Mouse (Mus musculus) ovary, postnatal 10 days (tissue): Measurements from ENCODE around the gene Cdk4.
A peak's percentile ranks its signal among the peaks of the same experiment; 100 is the strongest.

Experiments used
- DNase-seq: peaks from one replicate; pipeline ENCODE4 v3.0.0; 2022; ENCODE audit warnings: low spot score

Cdk4 gene

DNA sequence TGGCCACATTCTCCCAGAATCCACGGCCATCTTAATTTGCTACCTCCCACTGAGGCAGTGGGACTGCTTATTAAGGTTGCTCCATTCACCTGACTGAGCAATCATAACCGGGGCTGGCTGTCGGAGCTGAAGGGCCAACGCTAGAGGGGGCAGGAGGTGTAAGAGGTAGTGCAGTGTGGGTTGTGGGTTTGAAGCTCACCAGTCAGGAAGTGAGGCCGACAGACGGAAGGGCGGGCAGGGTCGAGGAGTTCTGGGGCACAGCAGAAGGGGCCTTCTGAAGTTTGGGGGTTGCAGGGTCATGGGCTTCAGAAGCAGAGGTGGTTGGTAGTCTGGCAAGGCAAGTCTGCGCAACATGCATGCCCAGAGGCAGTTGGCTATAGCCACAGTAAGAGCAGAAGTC is 11.7 kb downstream of the Cdk4 start, which contains the start of gene Agap2:
TSS of gene Agap2 (plus strand) at position 205 of the 400 bp plus-strand sequence.
- no peak for DNase-seq

DNA sequence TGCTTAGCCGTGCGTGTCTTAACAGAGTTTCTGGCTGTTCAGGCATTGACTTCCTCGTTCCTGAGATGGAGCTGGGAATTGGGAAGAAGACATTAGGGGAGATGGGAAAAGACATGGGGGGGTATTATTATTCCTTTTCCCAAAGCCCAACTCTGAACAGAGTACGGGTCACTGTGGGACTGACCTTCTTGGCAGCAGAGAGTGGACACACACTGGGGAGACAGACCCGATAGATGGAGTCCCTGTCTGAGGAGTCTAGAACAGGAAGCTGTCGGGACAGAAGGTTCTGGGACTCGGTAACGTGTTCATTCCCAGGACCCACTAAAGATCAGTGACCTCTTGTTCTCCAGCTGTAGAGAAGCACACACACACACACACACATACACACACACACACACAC is 12.3 kb downstream of the Cdk4 start:
- no peak for DNase-seq

DNA sequence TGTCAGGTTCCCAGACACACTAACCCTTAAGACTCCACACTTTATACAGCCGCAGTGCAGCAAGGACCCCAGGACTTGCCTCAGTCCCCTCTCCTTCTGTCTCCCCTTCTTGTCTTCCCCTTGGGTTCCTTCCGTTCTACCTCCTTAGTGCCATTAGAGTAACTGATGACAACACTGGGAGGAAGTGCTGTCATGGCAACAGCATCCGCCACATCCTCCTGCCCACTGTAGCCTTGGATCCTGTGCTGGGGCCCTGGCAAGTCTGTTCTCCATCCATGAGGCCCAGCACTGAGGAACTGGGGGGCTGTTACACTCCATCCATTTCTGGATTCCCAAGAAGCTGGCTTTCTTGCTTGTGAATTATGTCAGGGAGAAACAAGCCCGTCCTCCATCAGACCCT is 12.7 kb downstream of the Cdk4 start:
- no peak for DNase-seq

DNA sequence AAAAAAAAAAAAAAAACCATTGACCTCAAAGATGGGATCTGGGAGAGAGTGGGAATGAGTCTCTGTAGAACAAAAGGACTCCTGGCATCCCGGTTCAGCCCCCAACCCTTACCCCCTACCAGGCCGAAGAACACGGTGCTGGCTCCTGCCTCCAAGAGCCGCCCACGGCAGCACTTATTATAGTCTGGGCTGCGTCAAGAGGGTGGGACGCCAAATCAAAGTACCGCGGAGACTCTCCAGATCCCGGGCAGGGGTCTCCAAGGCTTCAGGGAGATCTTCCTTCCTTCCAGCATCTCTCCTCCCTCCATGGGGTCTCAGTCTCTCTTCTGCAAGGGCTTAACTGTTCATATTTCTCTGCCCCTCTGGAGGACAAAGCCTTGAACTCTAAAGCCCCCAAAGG is 14.2 kb downstream of the Cdk4 start:
- DNase-seq, result no peak

DNA sequence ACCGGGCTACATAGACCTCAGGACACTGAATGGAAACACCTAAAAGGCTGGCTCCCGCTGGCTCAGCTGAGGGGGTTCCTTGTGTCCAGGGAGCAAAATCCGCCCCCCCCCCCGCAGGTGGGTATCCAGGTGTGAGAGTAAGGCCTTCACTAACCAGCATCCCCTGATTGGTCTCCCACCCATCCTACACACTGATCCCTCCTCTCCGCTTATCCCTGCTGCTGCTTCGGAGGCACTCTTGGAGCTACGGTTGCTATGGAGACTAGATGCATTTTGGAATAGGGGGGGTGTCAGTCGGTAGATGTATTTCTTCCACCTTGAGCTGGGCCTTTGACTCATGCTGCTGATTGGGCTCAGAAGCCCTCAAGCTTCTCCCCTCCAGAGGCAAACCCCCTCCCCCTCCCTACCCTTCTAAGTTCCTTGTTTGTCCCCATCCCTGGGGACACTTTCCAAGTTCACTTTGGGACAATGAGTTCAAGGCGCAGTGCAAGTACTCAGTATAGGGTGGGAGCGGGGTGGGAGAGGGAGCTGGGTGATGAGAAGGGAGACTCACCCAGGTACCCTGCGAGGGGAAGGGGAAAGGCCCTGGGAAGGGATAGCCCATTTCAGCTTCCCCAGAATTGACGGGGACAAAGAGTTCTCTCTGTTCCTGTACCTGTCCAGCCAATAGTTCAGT is 14.8 kb downstream of the Cdk4 start:
- no peak for DNase-seq

DNA sequence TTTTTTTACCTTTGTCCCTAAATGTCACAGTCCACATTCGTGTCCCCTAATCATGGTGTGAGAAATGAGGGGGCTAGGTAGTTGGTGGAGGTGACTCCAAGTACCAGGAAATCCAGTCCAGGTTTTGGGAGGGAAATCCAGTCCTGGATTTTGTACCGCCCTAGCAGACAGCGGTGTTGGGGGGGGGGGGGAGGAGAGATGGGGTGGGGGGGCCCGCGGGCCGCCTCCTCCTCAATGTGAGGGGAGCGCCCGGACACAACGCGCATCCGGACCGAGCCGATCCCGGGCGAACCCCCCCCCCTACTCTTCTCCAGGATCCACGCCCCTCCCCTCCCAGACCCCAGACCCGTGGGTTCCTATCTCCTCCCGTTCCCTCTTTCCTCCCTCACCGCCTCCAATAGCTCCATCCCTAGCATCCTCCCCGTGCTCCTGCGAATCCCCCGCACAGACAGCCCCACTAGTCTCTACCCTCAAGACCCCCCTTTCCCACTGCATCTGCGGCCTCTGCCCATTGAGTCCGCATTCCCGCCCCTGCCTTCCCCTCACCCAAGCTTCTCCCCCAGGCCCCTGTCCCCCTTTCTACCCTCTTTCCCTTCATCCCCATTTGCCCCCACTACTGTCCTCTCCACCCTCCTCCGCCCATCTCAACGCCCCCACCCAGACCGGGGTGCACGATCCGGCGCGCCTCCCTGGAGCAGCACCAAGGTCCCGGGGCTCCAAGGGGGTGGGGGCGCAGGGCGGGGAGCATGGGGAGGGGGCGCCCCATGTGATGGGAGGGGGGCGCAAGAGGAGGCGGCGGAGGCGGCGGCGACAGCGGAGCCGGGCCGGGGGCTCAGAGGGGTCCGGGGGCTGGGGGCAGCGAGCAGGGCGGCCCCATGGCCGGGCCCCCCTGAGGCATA is 15.6 kb downstream of the Cdk4 start:
- peak; percentile 21 for DNase-seq

DNA sequence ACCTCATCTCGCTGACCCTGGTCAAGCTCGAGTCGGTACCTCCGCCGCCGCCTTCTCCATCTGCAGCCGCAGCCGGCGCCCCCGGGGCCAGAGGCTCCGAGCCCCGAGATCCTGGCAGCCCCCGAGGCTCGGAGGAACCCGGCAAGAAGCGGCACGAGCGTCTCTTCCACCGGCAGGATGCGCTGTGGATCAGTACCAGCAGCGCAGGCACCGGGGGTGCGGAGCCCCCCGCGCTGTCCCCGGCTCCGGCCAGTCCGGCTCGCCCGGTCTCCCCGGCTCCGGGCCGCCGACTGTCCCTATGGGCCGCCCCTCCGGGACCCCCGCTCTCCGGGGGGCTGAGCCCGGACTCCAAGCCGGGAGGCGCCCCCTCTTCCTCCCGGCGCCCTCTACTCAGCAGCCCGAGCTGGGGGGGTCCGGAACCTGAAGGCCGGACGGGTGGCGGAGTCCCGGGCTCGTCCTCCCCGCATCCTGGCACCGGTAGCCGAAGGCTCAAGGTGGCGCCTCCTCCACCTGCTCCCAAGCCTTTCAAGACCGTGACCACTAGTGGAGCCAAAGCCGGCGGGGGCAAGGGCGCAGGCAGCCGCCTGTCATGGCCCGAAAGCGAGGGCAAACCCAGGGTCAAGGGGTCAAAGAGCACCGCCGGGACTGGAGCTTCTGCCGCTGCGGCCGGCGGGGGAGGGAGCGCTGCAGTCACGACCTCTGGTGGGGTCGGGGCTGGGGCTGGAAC is 16.5 kb downstream of the Cdk4 start:
- DNase-seq, result no peak

DNA sequence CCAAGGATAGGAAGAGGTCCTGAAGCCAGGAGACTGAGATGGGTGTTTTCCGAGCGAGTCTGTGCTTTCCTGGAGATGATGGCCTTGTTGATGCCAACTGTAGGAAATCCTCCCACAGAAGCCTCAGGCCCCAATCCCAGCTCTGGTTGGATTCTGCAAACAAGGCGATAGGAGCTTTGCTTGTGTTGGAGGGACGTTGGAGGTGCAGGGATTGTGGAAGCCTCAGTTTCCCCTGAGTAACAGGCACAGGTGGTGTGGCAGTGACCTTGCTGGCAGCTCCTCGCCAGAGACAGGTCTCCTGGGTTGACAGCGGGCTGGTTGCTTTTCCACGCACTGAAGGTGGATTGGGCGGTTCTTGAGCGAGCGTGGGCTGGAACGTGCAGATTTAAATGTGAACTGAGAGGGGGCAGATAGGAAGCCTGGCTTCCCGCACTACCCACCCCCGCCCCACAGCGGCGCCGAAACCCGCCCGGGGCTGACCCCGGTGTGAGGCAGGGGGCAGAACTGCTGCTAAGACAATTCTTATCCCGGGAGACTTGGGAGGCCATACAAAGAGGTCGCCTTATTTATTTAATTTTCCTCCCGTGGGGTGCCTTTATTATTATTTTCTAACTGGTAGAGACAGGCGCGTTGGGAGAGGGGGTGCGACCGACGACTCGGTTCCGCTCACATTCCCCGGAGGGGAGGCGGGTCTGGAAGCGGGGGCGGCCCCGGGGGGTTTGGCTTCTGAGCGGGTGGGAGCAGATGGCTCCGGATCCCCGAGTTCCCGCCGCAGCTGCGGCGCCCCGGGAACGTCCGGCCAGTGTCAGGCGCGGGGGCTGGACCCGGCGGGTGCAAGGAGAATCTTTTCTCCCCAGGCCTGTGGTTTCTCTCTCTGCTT is 17.8 kb downstream of the Cdk4 start:
- DNase-seq, result no peak

DNA sequence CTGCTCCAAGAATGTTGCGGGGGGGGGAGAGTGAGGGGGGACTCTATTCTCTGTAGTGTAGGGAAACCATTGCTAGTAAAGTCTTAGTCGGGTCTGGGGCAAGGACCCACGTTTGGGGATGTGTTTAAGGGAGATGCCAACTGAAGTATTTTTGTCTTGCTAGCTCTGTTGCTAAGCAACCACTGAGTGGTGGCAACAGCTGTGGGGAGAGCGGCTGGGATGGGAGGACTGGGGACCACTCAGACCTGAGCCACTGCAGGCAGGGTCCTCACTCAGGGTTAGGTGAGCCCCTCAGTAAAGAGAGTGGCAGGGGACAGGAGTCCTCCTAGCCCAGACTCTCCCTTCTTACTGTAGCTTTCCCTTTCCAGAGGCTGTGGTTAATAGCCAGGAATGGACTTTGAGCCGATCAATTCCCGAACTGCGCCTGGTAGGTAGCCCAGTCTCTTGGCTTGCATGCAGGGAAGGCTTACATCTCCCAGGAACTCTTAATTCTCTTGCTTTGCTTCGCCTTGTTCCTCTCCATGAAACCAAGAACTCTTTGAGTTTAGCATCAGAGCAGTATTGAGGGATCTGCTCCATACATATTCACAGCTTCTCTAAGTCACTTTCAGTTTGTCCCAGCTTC is 18.8 kb downstream of the Cdk4 start:
- no peak for DNase-seq

DNA sequence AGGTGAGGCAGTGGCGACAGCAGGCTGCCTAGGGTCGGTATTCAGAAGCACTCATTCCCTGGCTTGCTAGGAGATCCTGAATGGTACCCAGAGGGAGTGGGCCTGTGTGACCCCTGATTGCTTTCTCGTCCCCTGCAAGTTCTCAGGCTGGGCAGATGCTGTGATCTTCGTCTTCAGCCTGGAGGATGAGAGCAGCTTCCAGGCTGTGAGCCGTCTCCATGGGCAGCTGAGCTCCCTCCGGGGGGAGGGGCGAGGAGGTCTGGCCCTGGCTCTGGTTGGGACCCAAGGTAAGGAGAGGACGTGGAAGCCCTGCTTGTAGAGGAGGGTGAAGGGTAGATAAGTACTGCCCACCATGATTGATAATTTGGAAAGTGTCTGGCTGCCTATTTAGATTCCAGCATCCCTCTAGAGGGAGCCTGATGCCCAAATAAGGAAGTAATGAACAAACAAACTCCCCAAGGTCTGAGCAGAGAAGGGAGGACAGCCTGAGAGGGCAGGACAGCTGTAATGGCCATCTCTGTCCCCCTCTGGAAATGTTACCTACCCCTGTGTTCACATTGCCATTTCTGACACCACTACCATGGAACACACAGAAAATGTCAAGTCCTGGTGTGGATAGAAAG is 20.1 kb downstream of the Cdk4 start:
- DNase-seq, result no peak

DNA sequence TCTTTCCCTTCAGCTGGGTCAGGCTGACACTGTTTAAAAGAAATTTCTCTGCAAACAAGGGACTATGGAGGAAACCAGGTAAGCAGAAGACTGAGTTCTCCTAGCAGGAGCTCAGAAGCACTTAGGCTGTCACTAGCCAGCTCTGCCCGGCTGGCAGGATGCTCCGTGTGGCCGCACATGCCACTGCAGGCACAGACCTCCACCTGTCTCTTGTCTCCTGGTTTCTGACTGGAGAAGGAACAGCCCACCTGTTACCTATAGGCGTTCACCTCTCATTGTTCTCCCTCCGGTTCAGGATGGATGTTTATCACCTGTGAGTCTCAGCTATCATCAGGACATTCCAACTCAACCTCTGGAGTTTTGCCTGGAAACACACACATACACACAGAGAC is 20.6 kb downstream of the Cdk4 start:
- DNase-seq, result no peak

DNA sequence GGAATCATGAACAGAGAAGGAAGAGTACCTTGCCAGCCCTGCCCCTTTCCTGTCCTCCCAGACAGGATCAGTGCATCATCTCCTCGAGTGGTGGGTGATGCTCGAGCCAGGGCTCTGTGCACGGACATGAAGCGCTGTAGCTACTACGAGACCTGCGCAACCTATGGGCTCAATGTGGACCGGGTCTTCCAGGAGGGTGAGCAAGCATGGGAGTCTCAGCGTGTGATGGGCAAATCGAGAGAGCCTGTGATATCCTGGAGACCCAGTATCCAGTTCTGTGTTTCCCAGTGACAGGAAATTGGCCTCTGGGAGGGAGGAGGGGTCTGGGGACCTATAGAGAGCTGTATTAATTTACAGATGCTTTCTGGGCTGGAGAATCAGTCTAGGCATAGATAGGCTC is 21.7 kb downstream of the Cdk4 start:
- DNase-seq, result no peak

DNA sequence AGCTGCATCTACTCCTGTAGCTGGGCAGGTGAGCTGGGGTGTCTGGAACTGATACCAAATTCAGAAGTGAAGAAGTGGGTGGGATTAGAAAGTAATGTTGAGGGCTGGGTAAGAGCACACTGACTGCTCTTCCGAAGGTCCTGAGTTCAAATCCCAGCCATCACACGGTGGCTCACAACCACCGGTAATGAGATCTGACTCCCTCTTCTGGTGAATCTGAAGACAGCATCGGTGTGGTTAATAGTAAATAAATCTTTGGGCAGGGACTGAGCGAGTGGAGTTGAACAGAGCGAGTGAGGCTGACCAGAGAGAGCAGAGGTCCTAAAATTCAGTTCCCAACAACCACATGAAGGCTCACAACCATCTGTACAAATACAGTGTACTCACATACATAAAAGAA is 22.3 kb downstream of the Cdk4 start:
- no peak for DNase-seq

DNA sequence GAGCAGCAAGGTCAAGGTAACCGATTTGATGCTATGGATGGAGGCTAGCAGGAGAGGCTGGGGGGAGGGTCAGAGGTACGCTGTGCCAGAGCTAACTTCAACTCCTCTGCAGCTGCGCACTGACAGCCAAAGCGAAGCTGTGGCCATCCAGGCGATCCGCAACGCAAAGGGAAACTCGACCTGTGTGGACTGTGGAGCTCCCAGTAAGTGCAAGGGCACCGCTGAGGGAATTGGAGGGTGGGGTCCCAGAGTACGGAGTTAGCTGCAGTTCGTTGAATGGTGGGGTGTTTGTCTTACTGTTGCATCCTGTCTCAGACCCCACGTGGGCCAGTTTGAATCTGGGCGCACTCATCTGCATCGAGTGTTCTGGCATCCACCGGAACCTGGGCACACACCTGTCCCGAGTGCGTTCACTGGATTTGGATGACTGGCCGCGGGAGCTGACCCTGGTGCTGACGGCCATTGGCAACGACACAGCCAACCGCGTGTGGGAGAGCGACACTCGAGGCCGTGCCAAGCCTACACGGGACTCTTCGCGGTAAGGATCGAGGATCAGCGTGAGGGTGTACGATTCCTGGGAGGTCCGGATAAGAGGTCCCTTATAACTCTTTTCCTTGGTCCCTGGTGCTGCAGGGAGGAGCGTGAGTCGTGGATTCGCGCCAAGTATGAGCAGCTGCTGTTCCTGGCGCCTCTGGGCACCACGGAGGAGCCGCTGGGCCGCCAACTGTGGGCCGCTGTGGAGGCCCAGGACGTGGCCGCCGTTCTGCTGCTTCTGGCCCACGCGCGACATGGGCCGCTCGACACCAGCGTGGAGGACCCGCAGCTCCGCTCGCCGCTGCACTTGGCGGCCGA is 27.5 kb downstream of the Cdk4 start:
- no peak for DNase-seq

DNA sequence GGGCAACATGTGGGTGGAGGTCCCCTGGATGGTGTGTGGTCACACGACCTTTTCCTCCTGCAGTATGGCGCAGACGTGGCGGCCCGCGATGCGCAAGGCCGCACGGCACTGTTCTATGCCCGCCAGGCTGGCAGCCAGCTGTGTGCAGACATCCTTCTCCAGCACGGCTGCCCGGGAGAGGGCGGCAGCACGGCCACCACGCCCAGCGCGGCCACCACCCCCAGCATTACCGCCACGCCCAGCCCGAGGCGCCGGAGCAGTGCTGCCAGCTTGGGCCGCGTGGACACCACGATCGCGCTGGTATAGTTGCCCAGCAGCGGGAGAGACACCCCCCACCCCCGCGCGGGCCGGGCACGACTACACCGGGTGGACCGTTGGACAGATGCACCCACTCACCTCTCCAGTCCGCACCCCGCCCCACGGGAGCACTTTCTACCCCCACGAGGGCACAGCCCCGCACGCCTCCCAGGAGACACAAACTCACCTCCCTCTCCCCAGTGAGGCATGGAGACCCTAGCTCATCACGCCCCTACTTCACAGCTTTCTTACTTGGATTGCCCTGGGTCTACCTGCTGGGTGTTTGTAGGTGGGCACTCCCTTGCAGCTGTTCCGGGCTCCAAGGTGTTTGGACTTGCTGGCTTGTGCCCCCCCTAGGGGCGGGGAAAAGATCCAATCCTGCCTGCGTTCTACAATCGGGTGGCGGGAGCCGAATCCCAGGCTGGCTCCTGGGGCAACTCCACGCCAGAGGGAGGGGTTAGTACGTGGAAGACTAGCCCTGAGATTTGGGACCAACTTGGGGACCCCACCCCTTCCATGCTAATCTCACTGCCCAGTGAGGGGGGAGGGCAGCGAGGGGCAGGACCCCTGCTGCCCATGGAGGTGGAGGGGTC is 28.4 kb downstream of the Cdk4 start:
- no peak for DNase-seq

DNA sequence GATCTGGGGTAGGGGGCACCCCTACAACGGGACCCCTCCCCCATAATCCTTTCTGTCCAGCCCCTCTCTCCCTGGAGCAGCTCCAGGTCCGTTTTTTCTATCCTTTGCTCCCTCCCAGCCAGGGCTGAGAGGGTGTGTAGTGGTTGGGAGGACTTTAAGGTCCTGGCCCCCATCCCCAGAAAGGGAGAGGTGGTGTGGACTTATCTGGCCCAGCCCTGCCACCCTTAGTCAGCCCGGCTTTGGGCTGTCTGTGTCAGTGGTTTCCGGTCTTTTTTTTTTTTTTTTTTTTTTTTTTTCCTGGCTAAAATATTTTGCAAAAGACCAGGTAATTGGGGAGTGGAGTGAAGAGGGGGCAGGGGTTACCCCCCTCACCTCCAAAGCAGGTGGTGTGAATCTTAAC is 29.4 kb downstream of the Cdk4 start:
- no peak for DNase-seq

DNA sequence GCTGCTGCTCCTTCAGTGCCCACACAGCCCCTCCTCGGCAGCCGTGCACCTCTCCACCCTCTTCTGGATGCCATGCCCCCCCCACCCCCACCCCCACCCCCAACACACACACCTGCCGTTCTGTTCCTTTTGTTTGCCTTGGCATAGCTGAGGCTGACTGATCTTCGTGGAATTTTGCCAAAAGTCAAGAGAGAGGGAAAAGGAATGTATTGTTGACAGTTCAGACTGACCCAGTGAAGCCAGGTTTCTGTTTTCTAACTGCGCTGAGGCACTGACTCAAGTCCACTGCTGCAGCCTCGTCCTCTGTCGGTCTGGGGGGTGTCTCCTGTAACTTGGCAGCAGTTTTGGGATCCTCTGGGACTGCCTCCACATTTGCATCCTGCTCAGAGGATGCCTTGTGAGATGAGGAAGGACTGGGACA is 31.1 kb downstream of the Cdk4 start:
- no peak for DNase-seq

DNA sequence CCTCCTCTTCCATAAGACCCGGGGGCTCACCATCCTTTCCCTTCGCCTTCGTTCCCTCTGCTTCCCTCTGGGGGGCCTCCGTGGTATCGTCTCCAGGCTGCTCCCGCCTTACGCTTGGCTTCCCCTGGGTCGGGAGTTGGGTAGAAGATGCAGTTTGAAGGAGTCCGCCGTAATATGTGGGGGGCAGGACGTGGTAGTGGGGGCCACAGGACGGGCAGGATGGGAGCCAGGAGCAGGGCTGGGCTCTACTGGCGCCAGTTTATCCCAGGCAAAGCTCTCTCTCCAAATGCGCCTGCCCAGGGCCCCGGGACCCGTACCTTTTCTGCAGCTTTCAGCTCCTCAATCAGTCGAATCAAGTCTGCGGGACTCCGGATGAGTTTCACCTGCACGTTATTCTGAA is 35.2 kb downstream of the Cdk4 start:
- no peak for DNase-seq

DNA sequence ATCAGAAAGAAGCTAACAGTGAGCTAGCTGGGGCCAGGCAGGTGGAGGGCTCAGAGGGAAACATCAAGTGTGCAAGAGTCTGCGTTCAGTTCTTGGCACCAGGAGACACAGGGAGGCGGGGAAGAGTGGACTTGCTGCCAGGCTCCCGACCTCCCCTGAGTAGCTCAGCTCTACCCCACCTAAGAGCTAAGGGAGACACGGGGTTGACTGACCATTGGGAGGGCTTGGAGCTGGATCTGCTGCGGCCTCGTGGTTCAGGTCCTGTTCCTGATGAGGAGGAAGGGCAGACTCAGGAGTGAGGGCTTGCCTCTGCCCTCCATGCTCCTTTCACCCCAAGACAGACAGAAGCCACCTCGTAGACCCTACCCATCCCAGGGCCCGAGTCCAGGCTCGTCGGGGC is 35.9 kb downstream of the Cdk4 start:
- DNase-seq, result no peak
